Mouse (Mus musculus) forebrain, embryonic 11.5 days (tissue): ENCODE results near the gene Psmg3. TPM values are rescaled to one million over a fixed set of nuclear protein-coding genes. Genes with fewer than 3 reads are reported as not detected.

ENCODE experiments used
- ATAC-seq: fragments of 200-750 bp; cut with Nextera tagmentation; replicated peaks from 2 replicates; pipeline ENCODE4 v1.8.0; 2017; ENCODE audit warnings: moderate TSS enrichment; ENCODE audit not compliant: low FRiP score
- DNase-seq: peaks from one replicate; pipeline ENCODE4 v3.0.0-alpha.2; 2017; ENCODE audit warnings: low spot score
- H3K27ac ChIP-seq: fragments of 300-500 bp; sonication (generic); 2 replicates; pipeline ENCODE4 v1.5.1; 2014; ENCODE audit warnings: low read depth, low read length
- H3K27me3 ChIP-seq: fragments of 300-500 bp; sonication (generic); 2 replicates; pipeline ENCODE4 v1.6.1; 2014; ENCODE audit warnings: mild to moderate bottlenecking, low read length, mixed read lengths; ENCODE audit not compliant: control insufficient read depth, insufficient read depth
- H3K36me3 ChIP-seq: fragments of 300-500 bp; sonication (generic); 2 replicates; pipeline ENCODE4 v1.6.1; 2014; ENCODE audit warnings: mild to moderate bottlenecking, low read length, moderate library complexity, mixed read lengths; ENCODE audit not compliant: control insufficient read depth, insufficient read depth
- H3K4me1 ChIP-seq: fragments of 300-500 bp; sonication (generic); replicated peaks from 2 replicates; pipeline ENCODE4 v1.6.1; 2014; ENCODE audit warnings: low read length, mixed read lengths; ENCODE audit not compliant: control insufficient read depth, insufficient read depth
- H3K4me2 ChIP-seq: fragments of 300-500 bp; sonication (generic); 2 replicates; pipeline ENCODE4 v1.6.1; 2014; ENCODE audit warnings: low read depth, mild to moderate bottlenecking, low read length, moderate library complexity, mixed read lengths; ENCODE audit not compliant: severe bottlenecking
- H3K4me3 ChIP-seq: fragments of 300-500 bp; sonication (generic); 2 replicates; pipeline ENCODE4 v1.5.1; 2014; ENCODE audit warnings: low read depth, low read length
- H3K9ac ChIP-seq: fragments of 300-500 bp; sonication (generic); 2 replicates; pipeline ENCODE4 v1.6.1; 2014; ENCODE audit warnings: low read length
- H3K9me3 ChIP-seq: fragments of 300-500 bp; sonication (generic); 2 replicates; pipeline ENCODE4 v1.6.1; 2016; ENCODE audit warnings: low read length, mixed read lengths; ENCODE audit not compliant: control insufficient read depth
- WGBS: fragments of 180-500 bp; shearing (Covaris S2); extraction: QIAGEN DNeasy Blood & Tissue Kit; methylation state at CpG from one replicate; pipeline ENCODE4 v1.1.7; 2014; 5-methylcytosine and 5-hydroxymethylcytosine counted together
- polyA plus RNA-seq: library from polyadenylated mRNA; unstranded; fragments of >200 nt; fragmentation: Nextera tagmentation; extraction: Ambion mirVana; gene quantifications from 2 replicates; pipeline ENCODE4 v1.2.1, GENCODE M21; 2014

The Psmg3 gene
- polyA plus RNA-seq, 1 experiment from 2014 or later, result 76.3 TPM

DNA sequence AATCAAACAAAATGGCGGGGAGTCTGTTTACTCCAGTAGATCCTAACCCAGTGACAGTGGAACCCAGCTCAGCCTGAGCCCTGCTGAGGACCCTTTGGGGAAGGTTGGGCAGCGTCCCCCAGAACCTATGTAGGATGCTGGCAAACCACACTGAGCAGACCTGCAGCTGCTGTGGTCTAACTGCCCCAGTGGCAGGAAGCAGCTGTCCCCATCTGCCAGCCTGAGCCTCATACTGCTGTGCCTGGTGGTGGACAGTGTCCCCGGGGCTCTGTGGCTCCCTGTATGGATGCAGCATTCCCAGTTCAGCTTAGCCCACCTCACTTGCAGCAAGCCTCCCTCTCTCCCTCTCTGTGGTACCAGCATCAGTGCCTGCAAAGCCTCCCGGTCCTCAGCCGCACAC lies 49.7 kb downstream of the Psmg3 start:
- WGBS, result 81% methylated on average over 5 of the region's 5 CpGs
- no peak overlapping the region for H3K4me3 ChIP-seq
- H3K9ac ChIP-seq, result no peak overlapping the region
- ATAC-seq (no peak), DNase-seq (no peak)
- peaks cover 2% of the 10 kb centered on the region; the same call in 1 of the 2 replicates for H3K4me1 ChIP-seq
- no peaks in the 10 kb centered on the region for H3K27me3 ChIP-seq
- no peak overlapping the region for H3K27ac ChIP-seq
- H3K9me3 ChIP-seq, result no peaks in the 10 kb centered on the region
- H3K36me3 ChIP-seq, result no peaks in the 10 kb centered on the region; the same call in 1 of the 2 replicates
- H3K4me2 ChIP-seq, result no peak overlapping the region

DNA sequence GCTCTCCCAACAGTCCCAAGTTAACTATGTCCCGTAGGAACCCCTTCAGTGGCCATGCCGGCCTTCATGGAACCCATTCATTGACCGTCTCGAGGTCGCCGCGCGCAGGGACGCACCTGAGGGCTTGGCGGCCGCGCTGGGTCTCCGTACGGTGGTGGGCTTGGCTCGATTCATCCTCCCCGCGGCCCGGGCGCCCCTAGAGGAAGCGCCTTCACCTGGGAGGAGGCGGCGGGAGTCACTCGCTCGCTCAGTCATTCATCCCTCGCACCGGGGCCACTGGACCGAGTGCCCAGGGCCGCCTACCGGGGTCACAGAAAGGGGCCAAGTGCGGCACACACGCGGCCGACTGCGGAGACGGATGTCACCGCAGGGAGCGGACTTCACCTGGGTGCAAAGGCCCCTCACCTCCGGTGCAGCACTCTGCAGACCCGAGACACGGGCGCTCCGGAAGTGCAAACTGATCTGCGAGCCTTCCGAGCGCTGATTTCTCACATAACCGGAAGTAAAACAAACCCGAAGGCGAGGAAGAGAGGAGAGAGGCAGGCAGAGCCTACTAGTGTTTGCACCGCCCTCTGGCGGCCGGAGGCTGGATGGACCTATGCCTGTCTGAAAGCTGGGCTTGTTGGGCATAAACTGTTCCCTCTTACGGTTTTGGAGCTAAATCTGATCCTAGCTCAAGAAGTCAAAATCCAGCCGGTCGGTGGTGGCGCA lies 51.3 kb downstream of the Psmg3 start, which contains the start of gene Ints1:
Gene Ints1, minus strand, starts transcription at position 459 of the 711 bp plus-strand sequence.
- Histone ChIP-seq H3K36me3 (no peaks in the 10 kb centered on the region; the same call in none of the 2 replicates), H3K9me3 (no peaks in the 10 kb centered on the region), H3K4me3 (peak within 1 kb of the TSS; percentile 98), H3K4me1 (peaks cover 2% of the 10 kb centered on the region; the same call in 1 of the 2 replicates), H3K27ac (no peak within 1 kb of the TSS), H3K4me2 (peak within 1 kb of the TSS; percentile 94), H3K9ac (peak within 1 kb of the TSS; percentile 70), H3K27me3 (no peaks in the 10 kb centered on the region)
- DNase-seq (peak; percentile 96), ATAC-seq (peak; percentile 91)
- WGBS, result under 1% methylated on average over 51 of the region's 55 CpGs

Other genes starting within 250 kb of the Psmg3 start
- 5.4 and 6.7 TPM in 2 replicates for gene Micall2, start 90.5 kb downstream of the Psmg3 start, polyA plus RNA-seq
- 40.5 and 42.0 TPM in 2 replicates for gene Ints1, start 51.2 kb downstream of the Psmg3 start, polyA plus RNA-seq
- gene Mafk, start 35.4 kb downstream of the Psmg3 start, polyA plus RNA-seq, result 7.5 and 8.3 TPM in 2 replicates
- gene Tmem184a, start 7.0 kb downstream of the Psmg3 start, polyA plus RNA-seq, result 1.1 TPM in 2 replicates
- 0.27 TPM in 1 of 2 replicates, not detected in the other for gene Gm26938, start 478 bp downstream of the Psmg3 start, polyA plus RNA-seq
- 0.52 and 0.93 TPM in 2 replicates for gene Elfn1, start 81.1 kb upstream of the Psmg3 start, polyA plus RNA-seq